Mouse (Mus musculus) adipocyte (in vitro differentiated cells): ENCODE data around the gene Sdf4.

ENCODE experiments used
- DNase-seq: peaks from one replicate; pipeline ENCODE4 v3.0.0-alpha.2; 2016; ENCODE audit warnings: low spot score

Gene Sdf4

GRCm38 (mm10) chr4:156055173-156055572 lies 62.5 kb downstream of the Sdf4 start:
- DNase-seq: no peak

- DNase-seq: no peak
Observed at GRCm38 (mm10) chr4:156057702-156058101, 65.0 kb downstream of the Sdf4 start.

DNA sequence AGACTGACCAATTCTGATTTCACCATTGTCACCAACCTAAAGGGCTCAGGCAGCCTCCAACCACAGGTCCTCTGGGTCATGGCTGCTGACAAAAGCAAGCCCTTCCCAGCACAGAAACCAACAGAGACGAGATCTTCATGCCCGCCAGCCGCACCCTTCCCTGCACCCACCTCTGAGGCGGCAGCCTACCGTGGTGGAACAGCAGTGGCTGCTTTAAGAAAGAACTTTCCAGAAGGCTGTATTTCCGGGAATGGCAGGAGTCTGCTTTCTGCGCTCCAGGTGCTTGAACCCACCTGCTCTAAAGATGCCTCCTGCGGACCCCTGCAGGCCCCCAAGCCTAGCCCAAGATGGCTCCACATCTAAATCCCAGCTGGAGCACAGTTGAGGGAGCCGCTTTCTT lies 66.2 kb downstream of the Sdf4 start:
- no peak for DNase-seq

- no peak for DNase-seq
Observed at GRCm38 (mm10) chr4:156059261-156059660, 66.6 kb downstream of the Sdf4 start, which contains the start of gene Ttll10. Gene Ttll10, minus strand, starts transcription at chr4:156059414.

- no peak for DNase-seq
Observed at GRCm38 (mm10) chr4:156059713-156060112, 67.0 kb downstream of the Sdf4 start.
